Mouse (Mus musculus) gonadal fat pad, adult 2 months (tissue): Measurements from ENCODE around the gene Nfkbie. TPM values are rescaled to one million over a fixed set of nuclear protein-coding genes. Genes with fewer than 3 reads are reported as not detected.

Source experiments
- DNase-seq: peaks from one replicate; pipeline ENCODE4 v3.0.0-alpha.2; 2012; ENCODE audit warnings: low read depth
- polyA plus RNA-seq: library from polyadenylated mRNA; depleted of rRNA; stranded (reverse); fragments of >200 nt; gene quantifications from 2 replicates; pipeline ENCODE4 v1.2.3, GENCODE M21; 2012; rRNA removed

Gene Nfkbie
- polyA plus RNA-seq, 1 experiment: 5.0 TPM

- DNase-seq: no peak
These were observed 42.3 kb downstream of the Nfkbie start for GRCm38 (mm10) chr17:45597787-45598186.

GRCm38 (mm10) chr17:45598376-45598775 lies 42.9 kb downstream of the Nfkbie start:
- no peak for DNase-seq

- no peak for DNase-seq
These were observed 43.4 kb downstream of the Nfkbie start for GRCm38 (mm10) chr17:45598891-45599290.

GRCm38 (mm10) chr17:45599446-45600242 lies 44.1 kb downstream of the Nfkbie start, which contains the start of gene Slc29a1:
Gene Slc29a1 (minus strand): TSS chr17:45599606.
- no peak for DNase-seq

GRCm38 (mm10) chr17:45600267-45600666 lies 44.8 kb downstream of the Nfkbie start:
- DNase-seq: no peak

- DNase-seq: no peak
These were observed 45.8 kb downstream of the Nfkbie start for GRCm38 (mm10) chr17:45601325-45601724.

GRCm38 (mm10) chr17:45601877-45602304 lies 46.4 kb downstream of the Nfkbie start, which contains the start of gene Mymx:
Gene Mymx (minus strand): TSS chr17:45602102.
- DNase-seq: no peak

- no peak for DNase-seq
These were observed 47.5 kb downstream of the Nfkbie start for GRCm38 (mm10) chr17:45602984-45603383.

- DNase-seq: no peak
These were observed 51.7 kb downstream of the Nfkbie start for GRCm38 (mm10) chr17:45606992-45607879.

- DNase-seq: no peak
These were observed 52.9 kb downstream of the Nfkbie start for GRCm38 (mm10) chr17:45608396-45608795.

- no peak for DNase-seq
These were observed 54.8 kb downstream of the Nfkbie start for GRCm38 (mm10) chr17:45610144-45610866.

- no peak for DNase-seq
These were observed 56.5 kb downstream of the Nfkbie start for GRCm38 (mm10) chr17:45612008-45612407.

Other genes starting within 250 kb of the Nfkbie start
- gene Cdc5l, start 122.0 kb upstream of the Nfkbie start, polyA plus RNA-seq: 9.8 and 13.7 TPM in 2 replicates
- gene Spats1, start 80.3 kb upstream of the Nfkbie start, polyA plus RNA-seq: 0.19 and 0.35 TPM in 2 replicates
- 9.7 and 9.8 TPM in 2 replicates for gene Aars2, start 48.9 kb upstream of the Nfkbie start, polyA plus RNA-seq
- 1.8 and 4.0 TPM in 2 replicates for gene Tcte1, start 32.3 kb upstream of the Nfkbie start, polyA plus RNA-seq
- gene Tmem151b, start 6.0 kb upstream of the Nfkbie start, polyA plus RNA-seq: 1.0 and 1.6 TPM in 2 replicates
- gene Slc35b2, start 8.2 kb downstream of the Nfkbie start, polyA plus RNA-seq: 105 and 110 TPM in 2 replicates
- gene Hsp90ab1, start 17.6 kb downstream of the Nfkbie start, polyA plus RNA-seq: 514 and 597 TPM in 2 replicates
- 99.1 and 102 TPM in 2 replicates for gene Slc29a1, start 43.9 kb downstream of the Nfkbie start, polyA plus RNA-seq
- not detected in 2 replicates for gene Mymx, start 46.4 kb downstream of the Nfkbie start, polyA plus RNA-seq
- 0.15 and 0.36 TPM in 2 replicates for gene Capn11, start 103.6 kb downstream of the Nfkbie start, polyA plus RNA-seq
- 98.4 and 123 TPM in 2 replicates for gene Mrpl14, start 130.6 kb downstream of the Nfkbie start, polyA plus RNA-seq
- 64.0 and 70.2 TPM in 2 replicates for gene Tmem63b, start 131.2 kb downstream of the Nfkbie start, polyA plus RNA-seq
- gene 1600014C23Rik, start 178.1 kb downstream of the Nfkbie start, polyA plus RNA-seq: 0.98 and 1.2 TPM in 2 replicates